Mouse (Mus musculus) C2C12 (cell line): ENCODE measurements around the gene Tmem60.

ENCODE experiments used
- CEBPB ChIP-seq: IDR thresholded peaks from one replicate; pipeline ENCODE4 v1.6.1; 2011; ENCODE audit warnings: low read depth, mild to moderate bottlenecking, control low read depth, moderate library complexity
- CTCF ChIP-seq: IDR thresholded peaks from one replicate; pipeline ENCODE4 v1.5.1; 2011; ENCODE audit not compliant: control insufficient read depth, insufficient read depth, insufficient read length
- FOSL1 ChIP-seq: IDR thresholded peaks from one replicate; pipeline ENCODE4 v1.8.0; 2011; ENCODE audit warnings: mild to moderate bottlenecking, low read length; ENCODE audit not compliant: poor library complexity, insufficient read depth, severe bottlenecking
- MYOG ChIP-seq: IDR thresholded peaks from one replicate; pipeline ENCODE4 v1.6.1; 2011; ENCODE audit not compliant: control insufficient read depth, insufficient read length; ENCODE audit errors: extremely low read depth
- USF1 ChIP-seq: IDR thresholded peaks from one replicate; pipeline ENCODE4 v1.6.1; 2011; ENCODE audit warnings: low read depth, mild to moderate bottlenecking, control low read depth, moderate library complexity

GRCm38 (mm10) chr5:20860565-20860964 is 21.4 kb upstream of the Tmem60 start:
- TF ChIP-seq CTCF = no peak
- TF ChIP-seq USF1 = no peak
- no peak for TF ChIP-seq MYOG
- TF ChIP-seq FOSL1 = no peak
- TF ChIP-seq CEBPB = no peak
